Mouse (Mus musculus) c-Kit-positive CD71-negative TER-119-negative erythroid progenitor cells, embryonic 14.5 days (primary cell): ENCODE measurements around the gene Gtf2b.

Source experiments
- DNase-seq: peaks from one replicate; pipeline ENCODE4 v3.0.0-alpha.2; 2013; ENCODE audit warnings: low read depth

The Gtf2b gene

GRCm38 (mm10) chr3:142817506-142817905 is 52.7 kb downstream of the Gtf2b start:
- no peak for DNase-seq

GRCm38 (mm10) chr3:142823606-142824005 is 58.8 kb downstream of the Gtf2b start:
- no peak for DNase-seq

- no peak for DNase-seq
Observed at GRCm38 (mm10) chr3:142826449-142827146, 61.8 kb downstream of the Gtf2b start.

- no peak for DNase-seq
Observed at GRCm38 (mm10) chr3:142832910-142833309, 68.1 kb downstream of the Gtf2b start.
